Mouse (Mus musculus): Measurements from ENCODE around the gene Rtl4.

The Rtl4 gene

DNA sequence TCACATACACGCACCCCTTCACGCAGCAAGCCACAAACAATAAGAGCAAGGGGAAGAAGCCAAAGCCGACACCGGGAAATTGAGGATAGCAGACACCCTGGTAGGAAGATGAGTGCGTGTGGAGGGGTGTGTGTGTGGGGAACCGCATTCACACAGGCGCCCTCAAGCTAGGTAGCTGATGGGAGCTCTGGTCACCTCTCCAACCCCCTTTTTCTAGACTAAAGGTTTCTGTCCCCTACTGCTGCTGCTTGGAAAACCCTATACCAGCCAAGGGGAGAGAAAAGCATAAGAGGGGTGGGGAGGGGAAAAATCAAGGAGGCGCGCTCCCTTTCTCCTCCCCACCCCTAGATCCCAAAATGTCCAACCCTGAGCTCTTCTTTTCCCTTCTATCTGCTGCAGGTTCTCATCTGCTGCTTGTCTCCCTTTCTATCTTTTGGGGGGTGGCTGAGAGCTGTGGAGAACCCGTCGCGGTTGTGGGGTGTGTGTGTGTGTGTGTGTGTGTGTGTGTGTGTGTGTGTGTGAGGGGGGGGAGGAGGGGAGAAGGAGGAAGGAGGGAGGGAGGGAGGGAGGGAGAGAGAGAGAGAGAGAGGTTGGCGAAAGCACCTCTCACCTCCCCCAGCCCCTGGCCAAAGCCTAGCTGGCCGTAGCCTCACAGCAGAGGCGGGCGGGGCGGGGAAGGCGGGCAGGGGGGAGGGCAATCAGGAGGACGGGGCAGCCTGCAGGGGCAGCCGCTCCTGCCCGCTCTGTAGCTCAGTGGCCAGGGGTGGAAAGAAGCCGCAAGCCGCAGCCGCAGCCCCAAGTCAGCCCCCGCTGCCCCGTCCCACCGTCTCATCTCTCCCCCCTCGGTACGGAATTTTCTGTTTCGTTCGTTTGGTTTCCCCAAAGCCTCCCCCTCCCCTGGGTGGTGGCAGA, at the start of gene Rtl4:
Gene Rtl4 (plus strand): TSS at position 701 of the 912 bp plus-strand sequence.
- no peak for DNase-seq

GRCm38 (mm10) chrX:144644756-144645155, 44.0 kb upstream of the Rtl4 start:
- no peak for DNase-seq

- no peak for DNase-seq
Observed at GRCm38 (mm10) chrX:144645394-144645793, 43.3 kb upstream of the Rtl4 start.

- DNase-seq: no peak
Observed at GRCm38 (mm10) chrX:144652196-144652595, 36.5 kb upstream of the Rtl4 start.

DNA sequence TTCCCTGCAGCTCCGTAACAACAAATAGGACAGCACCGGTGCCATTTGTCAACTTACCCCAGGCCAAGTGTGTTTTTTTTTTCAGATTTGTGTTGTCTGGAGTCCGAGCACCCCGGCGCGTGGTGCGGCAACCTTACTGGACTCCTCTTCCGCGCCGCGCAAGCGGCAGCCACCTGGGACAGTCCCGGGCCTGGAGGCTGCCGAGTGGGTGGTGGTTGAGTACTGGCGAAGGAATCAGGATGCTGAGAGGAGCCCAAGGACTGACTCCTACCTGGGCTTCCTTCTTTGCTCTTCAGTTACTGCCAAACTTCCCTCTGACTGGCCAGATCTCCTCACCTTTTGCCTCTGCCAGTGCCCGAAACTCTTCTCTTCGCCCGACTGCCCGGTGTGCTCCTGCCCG, 965 bp upstream of the Rtl4 start:
- no peak for DNase-seq

GRCm38 (mm10) chrX:144688142-144688206, 733 bp upstream of the Rtl4 start, which contains the start of gene Trpc5:
Trpc5 (minus strand) TSS chrX:144688180.
- DNase-seq: no peak

- no peak for DNase-seq
Observed at GRCm38 (mm10) chrX:144689119-144689858, 582 bp downstream of the Rtl4 start.

GRCm38 (mm10) chrX:144689859-144690181, 1.1 kb downstream of the Rtl4 start:
- no peak for DNase-seq

- no peak for DNase-seq
Observed at GRCm38 (mm10) chrX:144716330-144716729, 27.6 kb downstream of the Rtl4 start.

DNA sequence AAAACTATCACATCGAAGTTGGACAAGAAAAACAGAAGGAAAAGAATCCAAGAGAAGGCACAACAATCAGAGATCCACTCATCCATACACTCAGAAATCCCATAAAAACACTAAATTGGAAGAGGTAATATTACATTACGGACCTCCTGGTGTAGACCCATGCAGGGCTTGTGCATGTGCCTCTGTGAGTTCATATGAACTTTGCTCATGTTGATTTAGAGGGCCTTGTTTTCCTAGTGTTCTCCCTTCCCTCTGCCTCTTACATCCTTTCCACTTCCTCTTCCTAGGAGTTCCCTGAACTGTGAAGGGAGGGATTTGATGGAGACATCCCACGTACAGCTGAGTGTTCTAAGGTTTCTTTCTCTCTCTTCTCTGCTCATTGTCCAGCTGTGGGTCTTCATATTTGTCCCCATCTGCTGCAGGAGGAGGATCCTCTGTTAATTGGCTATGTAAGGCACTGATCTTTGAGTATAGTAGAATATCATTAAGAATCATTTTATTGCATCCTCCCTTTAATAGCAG, 58.9 kb downstream of the Rtl4 start:
- DNase-seq: no peak

DNA sequence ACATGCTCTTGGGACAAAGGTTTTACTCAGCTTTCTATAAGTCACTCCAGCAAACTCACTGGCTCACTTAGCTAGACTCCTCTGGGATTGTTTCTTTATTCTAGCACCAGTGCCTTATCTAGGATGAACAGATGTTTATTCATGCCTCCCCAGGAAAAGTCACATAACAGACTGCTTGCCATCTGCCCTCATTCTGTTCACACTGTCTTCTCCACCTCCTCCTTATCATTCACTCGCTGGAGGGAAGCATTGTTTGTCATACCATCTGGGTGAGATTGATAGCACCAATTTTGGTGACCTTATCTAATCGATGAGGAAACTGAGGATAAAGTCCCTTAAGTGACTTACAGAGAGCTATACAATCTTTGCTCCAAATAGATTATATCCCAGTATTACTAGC, 298.3 kb downstream of the Rtl4 start:
- DNase-seq: no peak

DNA sequence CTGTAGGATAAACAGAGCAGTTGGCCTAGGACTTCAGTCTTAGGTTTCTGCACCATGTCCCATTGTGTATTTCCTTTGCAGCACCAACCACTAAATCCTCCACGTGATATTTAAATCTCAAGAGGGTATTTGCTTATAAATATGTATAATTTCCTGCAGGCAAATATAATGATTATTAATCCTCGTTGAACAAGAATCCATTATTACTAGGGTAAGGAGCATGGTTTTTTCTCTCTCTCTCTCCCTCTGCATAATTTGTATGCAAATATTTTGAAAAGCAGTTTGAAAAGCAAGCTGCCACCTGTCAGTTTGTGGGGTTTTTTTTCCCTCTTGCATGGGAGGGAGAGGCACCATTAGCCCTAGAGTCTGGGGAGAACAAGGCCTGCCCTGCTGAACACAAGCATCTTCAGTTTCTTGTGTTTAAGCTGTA, 376.8 kb downstream of the Rtl4 start:
- no peak for DNase-seq

DNA sequence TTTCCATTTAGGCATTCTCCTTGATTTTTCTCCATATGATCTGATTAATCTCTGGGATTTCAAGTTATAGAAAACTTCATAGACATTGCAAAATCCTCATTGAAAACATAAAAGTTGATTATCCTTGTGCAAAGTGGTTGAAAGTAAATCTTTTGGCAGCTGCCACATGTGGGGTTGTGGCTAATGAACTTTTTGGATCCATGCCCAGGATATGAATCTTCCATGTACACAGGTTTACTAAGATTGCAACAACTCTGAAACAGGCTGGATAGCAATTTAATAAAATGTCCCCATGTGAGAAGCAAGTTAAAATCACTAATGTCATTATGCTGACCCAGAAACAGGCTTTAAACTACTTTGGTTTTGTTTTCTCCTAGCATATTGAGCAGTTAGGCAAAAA, 401.1 kb downstream of the Rtl4 start:
- DNase-seq: no peak

- DNase-seq: no peak
Observed at GRCm38 (mm10) chrX:145090360-145090759, 401.7 kb downstream of the Rtl4 start.

DNA sequence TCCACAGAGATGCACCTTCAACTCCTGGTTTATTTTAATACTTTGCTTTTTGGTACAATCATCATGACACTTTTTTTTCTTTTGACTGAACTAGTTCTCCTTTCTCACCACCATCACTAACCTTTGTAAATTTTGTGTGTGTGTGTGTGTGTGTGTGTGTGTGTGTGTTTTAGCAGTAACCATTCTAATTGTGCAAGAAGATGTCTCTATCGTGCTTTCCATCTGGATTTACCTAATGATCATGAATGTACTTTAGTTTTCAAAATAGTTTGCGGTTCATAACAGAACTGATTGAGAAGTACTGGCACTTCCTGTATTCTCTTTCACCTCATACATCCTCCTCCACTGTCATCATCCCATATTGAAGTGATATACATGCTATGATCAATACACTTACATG, 402.3 kb downstream of the Rtl4 start:
- DNase-seq: no peak

Data from heart, adult 11 months (tissue).